Mouse (Mus musculus): ENCODE measurements around the gene Gltp.

Gltp gene

DNA sequence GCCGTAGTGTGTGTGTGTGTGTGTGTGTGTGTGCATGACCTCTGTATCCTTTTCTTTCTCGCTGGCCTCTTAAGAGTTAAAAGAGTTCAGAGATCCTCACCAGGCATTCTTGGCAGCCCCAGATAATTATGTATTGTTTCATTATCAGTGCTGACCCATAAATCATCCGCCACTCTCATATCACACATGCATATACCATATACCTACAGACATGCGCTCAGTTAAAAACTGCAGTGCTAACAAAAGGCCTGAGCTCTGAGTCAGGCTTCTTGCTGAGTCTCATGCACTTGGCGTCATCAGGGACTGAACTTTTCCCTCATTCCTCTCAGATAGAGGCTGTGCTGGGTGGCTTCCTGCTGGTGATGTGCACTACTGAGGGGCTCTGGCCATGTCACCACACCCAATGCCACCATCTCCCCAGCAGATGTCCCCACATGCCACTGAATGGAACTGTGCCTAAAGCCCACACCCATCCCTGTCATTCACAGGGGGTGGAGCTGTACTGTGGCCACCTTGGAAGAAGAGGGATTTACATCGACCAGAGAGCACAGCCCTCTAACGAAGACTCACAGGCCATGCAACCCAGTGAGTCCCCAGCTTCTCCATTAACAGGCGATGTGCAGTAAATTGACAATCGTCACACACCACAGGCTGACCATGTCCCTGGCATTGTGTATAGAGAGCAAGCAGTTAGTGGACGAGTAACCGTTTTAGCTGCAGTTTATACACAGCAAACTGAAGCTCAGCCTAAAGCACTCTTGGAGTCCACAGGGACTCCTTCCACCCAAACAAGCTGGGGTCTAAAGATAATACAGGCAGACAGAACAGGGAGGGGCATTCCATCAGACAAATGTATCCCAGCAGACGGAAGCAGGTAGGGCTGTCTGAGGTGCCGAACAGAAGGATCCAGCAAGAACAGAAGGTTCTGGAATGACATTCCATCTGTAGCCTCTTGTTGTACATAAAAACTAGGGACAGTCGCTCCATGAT, 11.9 kb upstream of the Gltp start:
- peak; percentile 25 to 26 for DNase-seq

- peak; percentile 34 to 42 for DNase-seq
These were observed 8.2 kb upstream of the Gltp start for GRCm38 (mm10) chr5:114699015-114699414.

DNA sequence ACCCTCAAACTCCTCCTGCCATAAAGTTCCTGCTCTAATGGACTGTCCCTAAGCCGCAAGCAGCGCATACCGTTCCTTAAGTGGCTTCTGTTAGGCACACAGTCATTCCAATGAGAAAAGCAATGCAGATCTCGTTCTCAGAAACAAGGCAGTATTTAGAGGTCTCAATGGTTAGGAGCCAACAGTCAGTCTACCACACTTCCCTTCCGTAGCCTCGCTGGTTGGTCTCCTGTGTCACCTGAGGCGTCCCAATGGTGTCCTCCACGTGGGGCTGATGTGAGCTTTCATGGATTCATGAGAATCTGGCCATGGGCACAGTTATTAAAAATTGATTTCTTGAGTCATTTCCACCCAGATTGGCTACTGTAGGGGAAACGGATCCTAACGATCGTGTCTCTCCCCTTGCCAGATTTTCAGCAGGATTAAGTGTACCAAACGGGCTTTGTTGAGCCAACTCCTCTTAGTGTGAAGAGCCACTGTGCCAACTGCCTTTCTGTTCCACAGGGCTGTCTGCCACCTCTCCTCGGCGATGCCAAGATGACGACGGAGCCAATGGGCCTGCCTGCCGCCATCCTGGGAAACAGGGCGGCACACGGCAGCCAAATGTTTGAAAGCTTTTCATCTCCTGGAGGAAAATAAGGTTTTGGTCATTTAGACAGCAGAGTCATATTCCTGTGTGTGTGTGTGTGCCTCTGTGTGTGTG, 7.4 kb upstream of the Gltp start:
- no peak for DNase-seq

GRCm38 (mm10) chr5:114696939-114697338, 6.2 kb upstream of the Gltp start:
- no peak for DNase-seq

DNA sequence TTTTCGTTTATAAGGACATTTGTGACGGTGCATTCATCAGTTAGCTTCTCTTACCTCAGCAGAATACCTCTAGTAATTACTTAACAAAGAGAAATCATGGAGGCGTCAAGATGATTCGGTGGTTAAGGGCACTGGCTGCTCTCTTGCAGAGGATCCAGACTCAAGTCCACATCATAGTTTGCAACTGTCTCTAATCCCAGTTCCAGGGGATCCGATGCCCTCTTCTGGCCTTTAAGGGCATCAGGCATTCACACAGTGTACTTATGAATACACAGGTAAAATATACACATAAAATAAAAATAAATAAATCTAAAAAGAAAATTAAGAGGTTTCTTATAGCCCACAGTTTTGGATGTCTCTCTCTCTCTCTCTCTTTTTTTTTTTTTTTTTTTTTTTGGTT, 5.0 kb upstream of the Gltp start:
- no peak for DNase-seq

DNA sequence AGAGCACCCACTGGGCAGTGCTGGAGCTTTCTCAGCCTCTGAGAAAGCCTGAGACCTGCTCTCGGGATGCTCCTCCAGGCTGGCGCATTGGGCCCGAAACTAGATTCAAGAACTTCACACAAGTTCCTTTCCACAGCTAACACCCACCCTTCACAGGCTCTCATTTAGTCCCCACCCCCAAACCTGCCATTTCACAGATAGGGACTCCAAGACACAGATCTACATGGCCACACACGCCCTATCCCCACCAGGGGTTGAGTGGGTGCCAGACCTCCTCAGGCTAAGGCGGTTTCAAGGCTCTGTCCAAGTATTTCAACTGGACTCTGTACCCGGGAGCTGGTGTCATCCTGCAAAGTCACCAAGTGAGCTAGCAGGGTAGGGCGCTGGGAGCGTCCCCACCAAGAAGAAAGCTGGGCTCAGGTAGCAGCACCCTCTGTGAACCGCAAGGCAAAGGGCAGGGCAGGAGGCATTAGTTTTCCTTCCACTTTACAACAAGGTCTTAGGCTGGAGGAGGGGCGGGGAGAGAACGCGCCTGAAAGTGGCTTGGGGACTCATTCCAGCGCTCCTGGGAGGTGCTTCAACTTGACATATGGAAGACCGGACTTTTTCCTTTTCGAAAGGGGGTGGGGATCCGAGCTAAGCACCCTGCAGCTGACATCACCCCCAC, 951 bp downstream of the Gltp start:
- DNase-seq, result peak; percentile 43 to 53

DNA sequence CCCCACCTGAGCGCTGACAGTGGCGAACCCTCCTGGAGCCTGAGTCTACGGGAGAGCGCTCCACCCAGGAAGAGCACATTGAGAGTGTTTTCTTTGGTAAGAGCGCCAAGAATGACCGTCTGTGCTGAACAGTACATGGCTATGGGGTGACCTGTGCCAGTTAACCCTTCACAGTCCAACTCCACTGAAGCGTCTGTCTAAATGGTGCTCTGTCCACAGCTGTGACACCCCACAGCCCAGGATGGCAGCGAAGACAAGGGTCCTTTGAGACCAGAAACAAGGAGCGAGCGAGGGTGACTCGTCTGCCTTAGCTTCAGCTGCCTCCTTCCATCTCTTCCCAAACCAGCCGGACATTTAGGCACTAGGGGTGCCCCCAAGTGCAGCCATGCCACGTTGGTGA, 2.1 kb downstream of the Gltp start:
- DNase-seq, result no peak

DNA sequence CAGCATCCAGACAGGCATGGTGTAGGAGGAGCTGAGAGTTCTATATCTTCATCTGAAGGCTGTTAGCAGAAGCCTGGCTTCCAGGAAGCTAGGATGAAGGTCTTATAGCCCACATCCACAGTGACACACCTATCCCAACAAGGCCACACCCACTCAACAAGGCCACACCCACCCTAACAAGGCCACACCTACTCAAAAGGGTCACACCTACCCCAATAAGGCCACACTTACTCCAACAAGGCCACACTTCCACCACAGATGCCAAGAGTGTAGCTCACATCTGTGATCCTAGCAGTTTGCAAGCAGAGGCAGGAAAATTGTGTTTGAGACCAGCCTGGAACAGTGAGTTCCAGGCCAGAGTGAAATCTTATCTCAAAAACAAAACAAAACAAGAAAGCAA, 2.9 kb downstream of the Gltp start:
- peak; percentile 48 to 54 for DNase-seq

DNA sequence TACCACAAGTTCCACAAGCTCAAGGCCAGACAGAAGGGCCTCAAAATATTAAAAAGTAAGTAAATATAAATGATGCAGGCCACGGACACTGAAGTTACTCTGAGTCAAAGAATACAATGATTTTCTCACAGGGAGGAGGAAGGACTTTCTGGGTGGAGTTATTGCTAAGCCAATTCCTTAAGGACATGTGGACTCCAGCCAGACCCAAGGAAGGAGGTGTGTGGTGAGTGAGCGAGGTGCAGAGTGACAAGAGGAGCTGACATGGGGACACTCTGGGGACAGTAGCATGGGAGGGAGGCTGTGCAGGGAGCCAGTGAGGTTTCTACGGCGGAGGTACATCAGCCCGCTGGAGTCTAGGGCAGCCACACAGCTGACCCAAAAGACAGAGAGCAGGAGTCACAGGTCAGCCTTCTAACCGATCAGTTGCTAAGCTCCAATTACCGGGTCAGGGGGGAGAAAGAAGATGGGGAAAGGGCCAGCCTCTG, 4.0 kb downstream of the Gltp start:
- DNase-seq, result no peak

DNA sequence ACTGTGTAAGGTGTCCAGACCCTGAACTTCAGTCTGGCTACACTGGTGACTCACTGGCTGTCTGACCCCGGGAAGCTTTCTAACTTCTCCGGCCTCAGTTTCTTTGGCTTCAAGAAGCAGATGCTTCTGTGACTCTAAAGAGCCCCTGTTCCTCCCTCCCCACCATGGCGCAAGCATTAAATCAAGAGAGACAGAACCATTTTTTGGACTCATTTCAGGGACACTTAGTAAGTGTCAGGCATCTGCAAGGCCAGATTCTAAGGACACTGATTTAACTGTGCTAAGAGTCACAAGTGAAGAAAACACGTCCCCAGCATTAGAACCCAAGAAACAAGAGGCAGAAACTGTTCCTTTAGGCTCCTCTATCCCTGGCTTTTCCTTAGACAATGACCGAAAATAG, 4.8 kb downstream of the Gltp start:
- DNase-seq, result no peak

- peak; percentile 42 to 57 for DNase-seq
These were observed 9.1 kb downstream of the Gltp start for GRCm38 (mm10) chr5:114681717-114682116.

DNA sequence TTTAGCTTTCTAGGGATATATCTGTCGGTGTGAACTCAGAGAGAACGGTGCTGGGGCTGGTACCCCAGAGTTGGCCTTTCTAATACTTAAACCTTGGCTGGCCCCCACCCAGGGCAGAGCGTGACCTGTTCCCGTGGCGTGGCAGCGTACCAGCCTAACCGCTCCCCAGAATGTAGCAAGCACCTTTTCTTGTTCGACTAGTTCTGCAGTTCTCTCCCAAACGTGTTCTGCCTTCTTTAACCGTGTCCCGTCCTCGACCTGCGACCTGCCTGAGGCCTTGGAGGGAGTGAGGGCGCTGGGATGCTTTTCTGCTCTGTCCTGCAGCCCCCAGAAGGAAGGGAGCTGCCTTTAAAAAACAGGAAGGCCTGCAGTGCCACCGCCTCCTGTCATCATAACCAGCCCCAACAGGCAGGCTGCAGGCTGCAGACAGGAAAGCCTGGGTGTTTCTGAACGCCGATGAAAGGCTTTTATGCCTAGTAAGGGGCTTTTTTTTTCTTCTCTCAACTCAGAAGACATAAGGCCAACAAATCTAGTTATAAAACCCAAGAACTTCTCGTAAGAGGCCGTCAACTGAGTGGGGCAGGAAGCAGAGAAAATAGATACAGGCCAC, 10.0 kb downstream of the Gltp start:
- DNase-seq, result no peak

GRCm38 (mm10) chr5:114679841-114680591, 10.8 kb downstream of the Gltp start:
- DNase-seq, result peak in 1 of 2 experiments; percentile 9

GRCm38 (mm10) chr5:114674594-114674993, 16.2 kb downstream of the Gltp start:
- DNase-seq, result no peak

DNA sequence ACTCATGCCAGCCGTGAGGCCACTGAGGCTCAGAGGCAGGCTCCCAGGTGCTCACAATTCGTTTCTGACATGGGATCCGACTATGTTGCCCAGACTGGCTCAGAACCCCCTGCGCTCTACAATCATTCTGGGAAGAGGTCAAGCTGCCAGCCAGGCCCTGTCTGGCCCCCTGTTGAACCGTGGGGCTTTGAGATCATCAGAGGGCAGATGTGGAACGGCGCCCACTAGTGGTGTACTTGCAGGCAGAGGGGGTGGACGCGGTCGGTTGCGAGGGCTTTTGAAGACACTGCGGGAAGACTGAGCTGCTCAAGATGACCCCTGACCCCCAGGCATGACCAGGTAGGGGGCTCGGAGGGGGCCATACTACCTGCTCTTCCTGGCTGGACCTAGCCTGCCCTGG, 17.7 kb downstream of the Gltp start:
- DNase-seq, result peak in 1 of 2 experiments; percentile 19

GRCm38 (mm10) chr5:114669014-114669413, 21.8 kb downstream of the Gltp start:
- DNase-seq, result no peak

DNA sequence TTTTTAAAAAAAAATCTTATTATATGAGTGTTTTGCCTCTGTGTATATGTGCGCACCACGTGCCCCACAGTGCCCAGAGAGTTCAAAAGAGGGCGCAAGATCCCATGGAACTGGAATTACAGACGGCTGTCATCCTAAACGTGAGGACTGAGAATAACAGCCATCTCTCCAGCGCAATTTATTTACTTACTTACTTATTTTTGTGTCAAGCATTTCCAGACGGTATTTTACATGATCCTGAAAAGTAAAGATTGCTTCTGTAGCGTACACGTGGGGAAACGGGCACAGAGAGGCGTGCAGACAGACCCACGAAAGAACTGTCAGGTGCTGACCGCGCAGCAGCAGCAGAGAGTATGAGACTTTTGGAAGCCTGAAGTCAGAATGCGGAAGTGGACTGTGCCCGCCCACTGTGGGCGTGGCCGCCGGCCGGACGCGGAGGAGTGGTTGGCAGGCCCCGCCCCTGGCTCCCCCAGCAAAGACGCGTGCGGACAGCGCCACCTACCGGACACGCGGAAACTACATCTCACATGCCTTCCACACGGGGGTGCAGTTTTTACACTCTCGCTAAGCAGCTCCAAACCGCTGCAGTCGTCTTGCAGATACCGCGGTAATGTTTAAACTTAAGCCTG, 23.4 kb downstream of the Gltp start:
- DNase-seq, result peak; percentile 100

GRCm38 (mm10) chr5:114666659-114667058, 24.1 kb downstream of the Gltp start:
- no peak for DNase-seq

DNA sequence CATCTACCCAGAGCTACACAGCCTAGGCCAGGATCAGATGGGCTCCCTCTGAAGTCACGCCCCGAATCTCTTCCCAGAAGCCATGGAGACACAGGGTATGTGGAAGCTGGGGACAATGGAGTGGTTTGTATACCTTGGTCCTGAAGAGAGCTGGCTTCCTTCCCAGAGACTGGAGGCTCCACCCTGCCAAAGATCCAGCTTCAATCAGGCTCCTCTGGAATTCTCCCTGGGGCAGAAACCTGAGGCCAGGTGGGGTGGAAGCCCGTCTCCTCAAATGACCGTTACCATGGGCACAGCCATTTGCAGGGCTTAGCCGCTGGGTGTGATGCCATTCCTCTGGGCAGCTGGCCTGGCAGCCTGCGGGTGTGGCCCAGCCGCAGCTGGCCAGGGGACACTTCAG, 26.0 kb downstream of the Gltp start:
- DNase-seq, result no peak

DNA sequence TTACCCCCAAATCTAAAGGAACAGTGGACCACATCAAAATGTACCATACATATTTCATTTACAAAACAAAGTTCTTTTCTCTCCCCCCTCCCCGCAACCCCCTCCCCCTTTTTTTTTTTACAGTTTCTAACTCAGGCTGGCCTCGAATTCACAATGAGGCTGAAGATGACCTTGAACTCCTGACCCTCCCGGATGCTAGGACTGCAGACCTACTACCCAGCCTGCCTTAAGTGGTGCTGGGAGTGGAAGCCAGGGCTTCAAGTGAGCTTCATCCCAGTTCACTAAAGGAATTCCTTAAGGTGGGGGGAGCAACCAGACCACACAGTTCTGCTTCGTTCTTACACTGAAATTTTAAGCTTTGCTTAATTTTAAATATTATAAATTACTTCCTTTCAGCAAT, 26.6 kb downstream of the Gltp start:
- no peak for DNase-seq

GRCm38 (mm10) chr5:114661029-114661428, 29.8 kb downstream of the Gltp start:
- DNase-seq, result no peak

DNA sequence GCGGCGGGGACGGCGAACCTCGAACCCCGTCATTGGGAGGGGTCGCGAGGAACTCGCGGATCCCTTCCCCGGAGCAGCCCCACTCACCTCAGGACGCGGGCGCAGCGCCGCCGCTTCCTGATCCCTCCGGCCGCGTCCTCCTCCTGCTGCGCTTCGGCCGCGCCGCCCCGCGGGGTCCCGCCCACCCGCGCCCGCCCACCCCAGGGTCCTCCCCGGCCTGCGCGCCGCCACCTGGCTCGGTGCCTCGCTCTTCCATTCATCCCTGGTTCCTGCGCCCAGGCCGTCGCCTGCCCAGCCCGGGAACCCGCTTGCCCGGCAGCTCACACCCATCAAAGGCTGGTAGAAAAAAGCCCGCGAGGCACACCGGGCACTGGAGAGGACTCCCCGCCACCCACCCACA, 32.5 kb downstream of the Gltp start, which contains the start of gene Trpv4:
TSS of gene Trpv4 (minus strand) at position 167 of the 400 bp plus-strand sequence.
- DNase-seq, result no peak
